In the genomic region with DNA sequence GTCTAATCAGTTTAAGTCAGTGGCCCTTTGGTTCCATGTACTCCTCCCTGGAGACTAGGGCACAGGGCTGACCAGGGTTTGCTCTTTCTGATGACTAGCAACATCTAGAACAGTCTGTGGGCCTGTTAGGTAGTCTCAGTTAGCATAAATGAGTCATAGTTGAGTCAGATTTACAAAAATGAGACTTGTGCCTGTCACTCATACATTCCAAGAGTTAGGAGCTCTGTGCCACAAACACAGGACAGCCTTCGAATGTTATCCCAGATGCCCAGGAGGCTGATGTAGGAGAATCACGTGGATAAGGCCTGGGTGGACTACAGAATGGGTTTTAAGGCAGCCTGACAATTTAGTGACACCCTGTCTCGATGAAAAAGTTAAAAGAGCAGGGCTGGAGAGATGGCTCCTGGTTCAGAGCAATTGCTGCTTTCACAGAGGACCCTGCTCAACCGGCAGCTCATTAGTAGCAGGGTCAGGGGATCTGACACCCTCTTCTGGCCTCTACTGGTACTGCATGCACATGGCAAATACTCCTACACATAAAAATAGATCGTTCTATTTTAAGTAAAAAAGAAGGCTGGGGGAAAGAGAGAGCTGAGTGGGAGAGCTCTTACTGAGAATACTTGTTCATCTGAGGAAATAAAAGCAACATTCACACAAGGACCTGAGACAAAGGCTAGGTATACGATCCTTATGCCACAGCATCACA, we compare ENCODE assay signal across 8 mouse cellular contexts. TPM values are rescaled to one million over a fixed set of nuclear protein-coding genes. Genes with fewer than 3 reads are reported as not detected.
DNase-seq lines count a peak whose midpoint lies in the region; ATAC-seq and TF ChIP-seq lines count a peak whose summit lies in the region.
"Had no signal": no experiment of that assay in that cellular context is flagged by ENCODE, and none has a peak within 500 bp of the region (broad histone marks: within the 10 kb centered on the region; RNA-seq: fewer than 3 reads in every experiment).

No protein-coding gene starts in this region.

- H3K36me3 ChIP-seq in stomach, postnatal 0 days (ENCODE audit: control insufficient read depth, insufficient read depth, low read length), result no peaks in the 10 kb centered on the region
- H3K36me3 ChIP-seq: midbrain, embryonic 12.5 days had no signal

- no peak for ATAC-seq in Patski
- peak; percentile 78 for ATAC-seq in frontal cortex, adult (ENCODE audit: low TSS enrichment)
- peak; percentile 81 for ATAC-seq in stomach, postnatal 0 days (ENCODE audit: low FRiP score, low TSS enrichment)

- H3K9me3 ChIP-seq in stomach, postnatal 0 days (ENCODE audit: control insufficient read depth, low read length), result no peaks in the 10 kb centered on the region
- H3K9me3 ChIP-seq: midbrain, embryonic 12.5 days had no signal

- 65% methylated on average over 6 of the region's 6 CpGs for WGBS in stomach, postnatal 0 days

- H3K4me1 ChIP-seq in stomach, postnatal 0 days (replicated peaks; ENCODE audit: control insufficient read depth, insufficient read depth), result no peaks in the 10 kb centered on the region
- H3K4me1 ChIP-seq: midbrain, embryonic 12.5 days had no signal

- no peak overlapping the region for H3K27ac ChIP-seq in stomach, postnatal 0 days (replicated peaks)
- H3K27ac ChIP-seq: midbrain, embryonic 12.5 days had no signal

- TF ChIP-seq CTCF in Patski (IDR thresholded peaks at IDR 0.05), result peak; percentile 64
- peak; percentile 69 for TF ChIP-seq CTCF in stomach, postnatal 0 days (IDR thresholded peaks at IDR 0.05; ENCODE audit: low read depth)

- POLR2A ChIA-PET in Patski (lab: Charles Lee), result interaction anchor here (0.6 to 0.7 kb wide), 3 partner anchors 17 to 326 kb away, joined by 3 to 4 read pairs (median 3); a partner anchor contains a TSS

- no peak for TF ChIP-seq EP300 in stomach, postnatal 0 days (optimal IDR thresholded peaks at IDR 0.05)

- H3K9ac ChIP-seq in stomach, postnatal 0 days (ENCODE audit: low read length), result no peak overlapping the region
- H3K9ac ChIP-seq: midbrain, embryonic 12.5 days had no signal

- in situ Hi-C loops in Patski (cut with MboI; ENCODE audit: low pct_unique_long_range_greater_than_20kb), result loop anchor here (25.0 kb wide), 1 partner anchor 359 kb away; no protein-coding TSS in a partner anchor

- CTCF ChIA-PET in Patski (lab: Charles Lee), result interaction anchor here (1.1 to 1.7 kb wide), 3 partner anchors 9 to 193 kb away, joined by 3 to 6 read pairs (median 4); no protein-coding TSS in a partner anchor

- intact Hi-C loops in left cerebral cortex, postnatal 36 days (cut with DNase I), result no loop called here

- H3K27me3 ChIP-seq in Patski, result no peaks in the 10 kb centered on the region
- no peaks in the 10 kb centered on the region for H3K27me3 ChIP-seq in stomach, postnatal 0 days (ENCODE audit: control insufficient read depth, insufficient read depth, low read length)
- H3K27me3 ChIP-seq: midbrain, embryonic 12.5 days had no signal

- DNase-seq in layer of hippocampus, adult 11-12 months (ENCODE audit: low spot score), result peak; percentile 64
- DNase-seq in layer of hippocampus, adult 9-10 months (ENCODE audit: low spot score), result no peak
- no peak for DNase-seq in Patski (ENCODE audit: low read depth, low spot score)
- peak; percentile 69 to 71 for DNase-seq in left cerebral cortex, postnatal 36 days (ENCODE audit: low spot score in 2 of 2)
- peak; percentile 57 for DNase-seq in stomach, postnatal 0 days (ENCODE audit: low spot score)
- no peak for DNase-seq in natural killer cell, adult 2 months (ENCODE audit: low spot score in 2 of 2)

- H3K4me3 ChIP-seq in stomach, postnatal 0 days (ENCODE audit: low read depth, low read length), result no peak overlapping the region
- H3K4me3 ChIP-seq: midbrain, embryonic 12.5 days had no signal

- H3K4me2 ChIP-seq in stomach, postnatal 0 days (replicated peaks; ENCODE audit: low read depth), result no peak overlapping the region
- H3K4me2 ChIP-seq: midbrain, embryonic 12.5 days had no signal

RNA-seq across cellular contexts. Expression of a gene that starts 11.3 kb away (rescaled TPM):
- not detected for polyA plus RNA-seq in Patski (2021)
- 10 to 100 TPM in 1 of 2 experiments, 1 to 10 TPM in 1; 9.9 to 14.0 TPM for total RNA-seq in left cerebral cortex, postnatal 36 days (2021)
- 17.1 and 18.2 TPM in 2 replicates for polyA plus RNA-seq in stomach, postnatal 0 days (2015; fragmentation: Nextera tagmentation; extraction: Ambion mirVana)

RNA-seq across cellular contexts. Expression of a gene that starts 18.3 kb away (rescaled TPM):
- polyA plus RNA-seq in Patski (2021), result 15.4 TPM
- total RNA-seq in left cerebral cortex, postnatal 36 days (2021), result 10 to 100 TPM; 33.4 to 42.4 TPM
- 17.7 and 20.7 TPM in 2 replicates for polyA plus RNA-seq in stomach, postnatal 0 days (2015; fragmentation: Nextera tagmentation; extraction: Ambion mirVana)

RNA-seq across cellular contexts. Expression of a gene that starts 54.2 kb away (rescaled TPM):
- 36.2 TPM for polyA plus RNA-seq in Patski (2021)
- total RNA-seq in left cerebral cortex, postnatal 36 days (2021), result 10 to 100 TPM; 40.6 to 45.0 TPM
- polyA plus RNA-seq in stomach, postnatal 0 days (2015; fragmentation: Nextera tagmentation; extraction: Ambion mirVana), result 12.1 and 12.7 TPM in 2 replicates

Comparison
In these comparisons a context has a peak if more than half of its experiments do, and no peak if none do; other contexts are left out.
1. DNase-seq: peak in layer of hippocampus, adult 11-12 months (single experiment), left cerebral cortex, postnatal 36 days (2 of 2) and stomach, postnatal 0 days (single experiment); none in layer of hippocampus, adult 9-10 months (single experiment), Patski (single experiment) and natural killer cell, adult 2 months (0 of 2).
2. RNA of a gene that starts 11.3 kb away (polyA plus RNA-seq): 17.1 to 18.2 TPM in stomach, postnatal 0 days; not detected in Patski (single experiment); every median in the first group is over 10 times any median in the second.